Mouse (Mus musculus): ENCODE results near the gene Scrn1.

DNA sequence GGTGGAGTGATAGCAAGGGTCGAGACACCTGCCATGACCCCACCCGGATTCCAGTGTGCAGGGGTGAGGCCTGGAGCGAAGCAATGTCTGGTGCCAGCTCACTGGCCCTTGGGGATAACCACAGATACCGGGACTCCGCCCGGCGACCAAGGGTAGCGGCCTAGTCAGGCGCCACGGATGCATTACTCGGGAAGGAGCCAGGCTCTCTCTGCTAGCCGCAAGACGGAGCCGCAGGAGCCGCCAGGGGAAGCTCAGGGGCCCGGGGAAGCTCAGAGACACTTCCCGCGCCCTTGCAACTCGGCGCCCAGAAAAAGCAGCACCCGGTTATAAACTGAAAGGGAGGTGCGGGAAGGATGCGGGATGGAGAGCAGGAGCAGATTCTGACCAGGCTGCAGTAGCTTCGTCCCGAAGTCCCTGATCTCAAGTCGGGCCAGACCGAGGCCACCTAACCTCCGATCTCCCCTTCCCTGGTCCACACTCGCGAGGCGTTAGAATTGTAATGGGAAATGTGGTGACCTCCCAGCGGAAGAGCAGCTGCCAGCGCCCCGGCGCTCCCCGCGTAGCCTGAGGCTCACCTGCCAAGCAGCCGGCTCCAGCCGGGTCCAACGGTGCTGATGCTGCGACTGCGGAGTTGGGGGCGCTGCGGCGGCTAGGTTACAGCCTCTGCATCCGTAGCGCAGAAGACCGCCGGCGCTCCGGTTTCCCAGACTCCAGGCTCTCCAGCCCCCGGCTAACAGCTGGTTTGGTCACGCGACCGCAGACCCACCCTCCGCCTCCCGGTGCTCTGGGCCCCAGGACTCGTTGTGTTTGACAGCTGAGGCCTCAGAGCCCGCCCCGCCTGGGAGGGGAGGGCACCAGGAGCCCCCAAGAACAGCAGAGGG, at the start of gene Scrn1:
- TF ChIP-seq CTCF (IDR thresholded peaks at IDR 0.05) (no peak), EP300 (IDR thresholded peaks at IDR 0.05) (no peak)

Data from lung, postnatal 0 days (tissue).